Mouse (Mus musculus) forebrain, embryonic 15.5 days (tissue): Measurements from ENCODE around the gene Coq6. TPM values are rescaled to one million over a fixed set of nuclear protein-coding genes. Genes with fewer than 3 reads are reported as not detected.

Experiments used
- ATAC-seq: fragments of 200-750 bp; cut with Nextera tagmentation; replicated peaks from 2 replicates; pipeline ENCODE4 v1.8.0; 2017; ENCODE audit warnings: mild to moderate bottlenecking, moderate TSS enrichment, moderate library complexity
- H3K27ac ChIP-seq: fragments of 300-500 bp; sonication (generic); replicated peaks from 2 replicates; pipeline ENCODE4 v1.5.1; 2015; ENCODE audit warnings: mild to moderate bottlenecking, inconsistent platforms
- H3K27me3 ChIP-seq: fragments of 300-500 bp; sonication (generic); 2 replicates; pipeline ENCODE4 v1.6.1; 2015; ENCODE audit warnings: inconsistent platforms
- H3K36me3 ChIP-seq: fragments of 300-500 bp; sonication (generic); 2 replicates; pipeline ENCODE4 v1.6.1; 2015; ENCODE audit warnings: mild to moderate bottlenecking, inconsistent platforms
- H3K4me1 ChIP-seq: fragments of 300-500 bp; sonication (generic); 2 replicates; pipeline ENCODE4 v1.6.1; 2015; ENCODE audit warnings: inconsistent platforms
- H3K4me2 ChIP-seq: fragments of 300-500 bp; sonication (generic); replicated peaks from 2 replicates; pipeline ENCODE4 v1.6.1; 2015; ENCODE audit warnings: mild to moderate bottlenecking, inconsistent platforms
- H3K4me3 ChIP-seq: fragments of 300-500 bp; sonication (generic); 2 replicates; pipeline ENCODE4 v1.5.1; 2015; ENCODE audit warnings: mild to moderate bottlenecking, inconsistent platforms
- H3K9ac ChIP-seq: fragments of 300-500 bp; sonication (generic); replicated peaks from 2 replicates; pipeline ENCODE4 v1.6.1; 2015; ENCODE audit warnings: mild to moderate bottlenecking, inconsistent platforms
- H3K9me3 ChIP-seq: fragments of 300-500 bp; sonication (generic); 2 replicates; pipeline ENCODE4 v1.6.1; 2016; ENCODE audit warnings: inconsistent platforms
- WGBS: fragments of 180-500 bp; shearing (Covaris S2); methylation state at CpG from one replicate; pipeline ENCODE4 v1.1.7; 2015; ENCODE audit warnings: mixed read lengths; 5-methylcytosine and 5-hydroxymethylcytosine counted together
- polyA plus RNA-seq: library from polyadenylated mRNA; unstranded; fragments of >200 nt; fragmentation: Nextera tagmentation; extraction: Ambion mirVana; gene quantifications from 2 replicates; pipeline ENCODE4 v1.2.1, GENCODE M21; 2015

The Coq6 gene
- polyA plus RNA-seq, 1 experiment from 2014 or later, result 50.3 TPM

DNA sequence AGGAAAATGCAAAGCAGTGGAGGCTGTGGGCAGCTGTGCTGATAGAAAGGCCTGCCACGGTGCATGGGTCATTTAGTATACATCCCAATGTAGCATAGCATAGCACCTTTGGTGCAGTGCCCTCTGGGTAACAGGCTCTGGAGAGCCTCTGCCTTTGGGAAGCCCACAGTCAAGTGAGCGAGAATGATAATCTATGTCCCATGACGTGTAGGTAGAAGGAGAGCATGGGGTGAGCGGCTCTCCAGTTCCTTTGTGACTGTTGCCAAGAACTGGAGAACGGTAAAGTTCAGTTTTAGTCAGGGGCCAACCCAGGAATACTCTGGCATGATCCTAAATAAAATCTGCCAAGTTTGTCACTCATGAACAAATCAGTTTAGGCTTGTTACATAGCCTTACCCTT, 10.2 kb downstream of the Coq6 start:
- H3K4me3 ChIP-seq, result no peak overlapping the region
- no peak overlapping the region for H3K9ac ChIP-seq
- no peaks in the 10 kb centered on the region for H3K9me3 ChIP-seq
- no peaks in the 10 kb centered on the region for H3K4me1 ChIP-seq
- H3K27me3 ChIP-seq, result no peaks in the 10 kb centered on the region
- H3K36me3 ChIP-seq, result peaks cover 70% of the 10 kb centered on the region
- no peak overlapping the region for H3K4me2 ChIP-seq
- 96% methylated on average over 5 of the region's 5 CpGs for WGBS
- no peak for ATAC-seq
- H3K27ac ChIP-seq, result no peak overlapping the region

DNA sequence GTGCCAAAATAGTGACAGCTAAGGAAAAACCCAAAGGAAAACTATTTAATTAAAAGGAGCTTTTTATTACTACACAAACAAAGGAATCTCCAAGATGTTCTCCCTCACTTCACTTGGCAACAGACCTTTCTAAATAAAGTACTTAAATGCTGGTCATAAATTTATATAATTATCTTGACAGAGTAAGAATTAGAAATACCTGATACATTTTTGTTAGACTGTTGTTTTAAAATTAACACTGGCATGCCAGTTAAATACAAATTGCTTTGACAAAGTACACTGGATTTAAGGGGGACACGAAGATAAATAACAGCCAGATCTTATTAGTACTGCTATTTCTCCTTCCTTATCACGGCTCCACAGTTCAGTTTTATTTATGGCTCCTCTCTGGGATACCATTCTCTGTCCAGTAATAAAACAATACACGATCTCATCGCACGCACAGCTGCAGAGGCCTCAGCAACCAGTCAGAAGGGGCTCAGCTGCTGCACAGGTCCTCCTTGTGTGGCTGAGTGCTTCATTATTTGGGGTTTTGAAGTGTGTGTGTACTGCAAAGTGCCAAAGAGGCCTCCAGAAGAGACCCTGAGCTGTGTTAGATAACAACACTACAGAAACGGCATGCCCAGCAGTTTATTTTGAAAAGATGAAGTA, 12.5 kb downstream of the Coq6 start:
- no peak overlapping the region for H3K4me3 ChIP-seq
- WGBS, result 83% methylated on average over 6 of the region's 6 CpGs
- peaks cover 54% of the 10 kb centered on the region for H3K36me3 ChIP-seq
- H3K4me1 ChIP-seq, result no peaks in the 10 kb centered on the region
- no peaks in the 10 kb centered on the region for H3K9me3 ChIP-seq
- H3K9ac ChIP-seq, result no peak overlapping the region
- H3K27ac ChIP-seq, result no peak overlapping the region
- no peak overlapping the region for H3K4me2 ChIP-seq
- ATAC-seq, result no peak
- H3K27me3 ChIP-seq, result no peaks in the 10 kb centered on the region

- Histone ChIP-seq H3K4me3 (no peak overlapping the region), H3K9me3 (no peaks in the 10 kb centered on the region), H3K4me1 (no peaks in the 10 kb centered on the region), H3K27ac (no peak overlapping the region), H3K36me3 (peaks cover 2% of the 10 kb centered on the region; the same call in 1 of the 2 replicates), H3K27me3 (no peaks in the 10 kb centered on the region), H3K4me2 (no peak overlapping the region), H3K9ac (no peak overlapping the region)
- 89% methylated on average over 4 of the region's 4 CpGs for whole genome bisulfite sequencing
- ATAC-seq, result no peak
Observed at GRCm38 (mm10) chr12:84382369-84382768, 20.9 kb downstream of the Coq6 start.

- 65% methylated on average over 5 of the region's 5 CpGs for WGBS
- no peak overlapping the region for H3K27ac ChIP-seq
- H3K9me3 ChIP-seq, result no peaks in the 10 kb centered on the region
- no peak overlapping the region for H3K9ac ChIP-seq
- no peaks in the 10 kb centered on the region for H3K4me1 ChIP-seq
- H3K27me3 ChIP-seq, result no peaks in the 10 kb centered on the region
- no peaks in the 10 kb centered on the region for H3K36me3 ChIP-seq
- ATAC-seq, result no peak
- H3K4me2 ChIP-seq, result no peak overlapping the region
- H3K4me3 ChIP-seq, result no peak overlapping the region
Observed at GRCm38 (mm10) chr12:84384644-84385081, 23.2 kb downstream of the Coq6 start.

GRCm38 (mm10) chr12:84385408-84385807, 24.0 kb downstream of the Coq6 start:
- ATAC-seq, result no peak
- 90% methylated on average over 4 of the region's 4 CpGs for WGBS
- no peak overlapping the region for H3K9ac ChIP-seq
- H3K4me3 ChIP-seq, result no peak overlapping the region
- H3K27ac ChIP-seq, result no peak overlapping the region
- H3K9me3 ChIP-seq, result no peaks in the 10 kb centered on the region
- no peaks in the 10 kb centered on the region for H3K36me3 ChIP-seq
- H3K27me3 ChIP-seq, result no peaks in the 10 kb centered on the region
- no peak overlapping the region for H3K4me2 ChIP-seq
- no peaks in the 10 kb centered on the region for H3K4me1 ChIP-seq

DNA sequence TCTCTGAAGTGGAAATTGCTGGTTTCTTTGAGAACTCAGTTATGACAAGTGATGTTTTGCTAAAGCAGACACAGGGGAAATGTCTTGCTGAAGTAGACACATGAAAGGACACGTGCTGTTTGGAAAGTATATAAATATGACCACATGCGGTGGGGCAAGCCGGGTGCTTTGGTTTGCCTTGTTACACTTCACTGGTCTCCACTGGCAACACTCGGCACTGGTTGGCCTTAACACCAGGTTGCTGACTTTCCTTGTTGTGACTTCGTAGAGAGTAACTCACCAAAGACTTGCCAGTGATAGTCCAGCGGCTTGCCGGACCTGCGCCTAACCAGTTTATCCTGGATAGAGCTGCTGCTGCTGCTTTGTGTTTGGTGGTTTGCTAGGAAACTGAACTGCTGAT, 26.6 kb downstream of the Coq6 start:
- Histone ChIP-seq H3K4me2 (no peak overlapping the region), H3K27ac (no peak overlapping the region), H3K9ac (no peak overlapping the region), H3K27me3 (no peaks in the 10 kb centered on the region), H3K4me3 (no peak overlapping the region), H3K36me3 (no peaks in the 10 kb centered on the region), H3K9me3 (no peaks in the 10 kb centered on the region), H3K4me1 (no peaks in the 10 kb centered on the region)
- no peak for ATAC-seq
- WGBS, result 92% methylated on average over 8 of the region's 8 CpGs

DNA sequence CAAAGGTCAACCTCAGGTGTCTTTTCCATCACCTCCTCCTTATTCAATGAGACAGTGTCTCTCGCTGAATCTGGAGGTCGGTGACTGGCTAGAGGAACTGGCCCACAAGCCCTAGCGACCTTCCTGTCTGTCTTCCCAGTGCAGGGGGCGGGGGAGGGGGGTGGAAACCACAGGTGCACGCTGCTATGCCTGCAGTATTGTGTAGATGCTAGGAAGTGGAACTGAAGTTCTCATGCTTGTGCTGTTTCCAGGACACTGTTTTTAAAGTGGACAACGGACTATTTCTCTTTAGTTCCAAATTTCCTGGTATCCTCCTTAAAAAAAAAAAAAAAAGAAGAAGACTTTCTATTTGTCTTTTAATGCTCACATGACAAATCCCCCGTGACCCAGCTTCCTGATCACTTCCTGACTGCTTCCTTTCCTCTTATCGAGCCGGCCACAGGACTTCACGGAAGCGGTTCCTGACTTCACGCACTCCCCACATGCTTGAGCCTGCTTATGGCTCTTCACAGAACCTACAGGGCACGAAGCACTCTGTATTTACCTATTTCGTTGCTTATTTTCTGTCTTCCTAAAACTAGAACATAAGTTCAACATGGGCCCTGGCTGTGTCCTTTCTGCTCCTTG, 27.4 kb downstream of the Coq6 start:
- Histone ChIP-seq H3K9ac (no peak overlapping the region), H3K36me3 (no peaks in the 10 kb centered on the region), H3K4me2 (no peak overlapping the region), H3K4me1 (no peaks in the 10 kb centered on the region), H3K4me3 (no peak overlapping the region), H3K27me3 (no peaks in the 10 kb centered on the region), H3K27ac (no peak overlapping the region), H3K9me3 (no peaks in the 10 kb centered on the region)
- no peak for ATAC-seq
- 81% methylated on average over 14 of the region's 14 CpGs for WGBS

- no peak overlapping the region for H3K4me2 ChIP-seq
- H3K9ac ChIP-seq, result no peak overlapping the region
- H3K27me3 ChIP-seq, result no peaks in the 10 kb centered on the region
- no peak overlapping the region for H3K27ac ChIP-seq
- H3K4me3 ChIP-seq, result no peak overlapping the region
- H3K9me3 ChIP-seq, result no peaks in the 10 kb centered on the region
- H3K4me1 ChIP-seq, result no peaks in the 10 kb centered on the region
- no peaks in the 10 kb centered on the region for H3K36me3 ChIP-seq
- 90% methylated on average over 6 of the region's 6 CpGs for WGBS
- no peak for ATAC-seq
Observed at GRCm38 (mm10) chr12:84390336-84390735, 28.9 kb downstream of the Coq6 start.

DNA sequence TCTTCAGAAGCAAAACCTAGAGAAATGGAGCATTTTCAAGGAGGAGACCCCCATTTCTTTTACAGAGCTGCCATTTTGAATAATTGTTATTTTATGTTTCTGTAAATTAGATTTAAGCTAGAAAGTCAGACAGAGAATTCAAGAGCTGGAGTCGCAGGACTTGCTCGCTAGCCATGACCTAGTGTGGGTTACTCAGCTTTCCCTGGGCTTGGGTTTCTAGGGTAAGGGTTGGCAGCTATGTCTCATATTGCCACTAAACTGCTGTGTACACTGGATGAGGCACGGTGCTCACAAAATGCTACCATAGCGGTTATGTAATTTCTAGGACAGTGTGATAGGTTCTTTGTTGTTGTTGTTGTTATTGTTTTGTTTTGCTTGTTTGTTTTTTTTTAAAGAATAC, 31.2 kb downstream of the Coq6 start:
- no peak for ATAC-seq
- Histone ChIP-seq H3K4me2 (no peak overlapping the region), H3K9me3 (no peaks in the 10 kb centered on the region), H3K4me3 (no peak overlapping the region), H3K36me3 (no peaks in the 10 kb centered on the region), H3K27me3 (no peaks in the 10 kb centered on the region), H3K4me1 (no peaks in the 10 kb centered on the region), H3K27ac (no peak overlapping the region), H3K9ac (no peak overlapping the region)
- WGBS, result 97% methylated on average over 4 of the region's 4 CpGs

DNA sequence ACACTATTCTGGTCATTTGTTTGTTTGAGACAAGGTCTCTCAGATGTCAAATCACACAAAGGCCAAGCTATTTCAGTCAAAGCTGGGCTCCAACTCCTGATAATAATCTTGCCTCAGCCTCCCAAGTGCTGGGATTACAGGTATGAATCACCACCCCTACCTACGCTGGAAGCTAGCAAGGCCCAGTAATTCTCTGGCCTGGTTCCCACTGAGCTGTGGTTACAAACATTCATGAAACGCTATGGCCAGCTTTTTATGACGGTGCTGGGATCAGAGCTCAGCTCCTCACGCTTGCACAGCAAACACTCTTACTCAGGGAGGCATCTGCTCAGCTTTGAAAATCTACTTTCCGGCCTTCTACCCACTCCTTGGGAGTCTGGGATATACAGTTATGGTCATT, 32.4 kb downstream of the Coq6 start:
- Histone ChIP-seq H3K27ac (no peak overlapping the region), H3K4me3 (no peak overlapping the region), H3K9me3 (no peaks in the 10 kb centered on the region), H3K4me1 (no peaks in the 10 kb centered on the region), H3K4me2 (no peak overlapping the region), H3K36me3 (no peaks in the 10 kb centered on the region), H3K9ac (no peak overlapping the region), H3K27me3 (no peaks in the 10 kb centered on the region)
- ATAC-seq, result no peak
- WGBS, result 85% methylated on average over 5 of the region's 5 CpGs

DNA sequence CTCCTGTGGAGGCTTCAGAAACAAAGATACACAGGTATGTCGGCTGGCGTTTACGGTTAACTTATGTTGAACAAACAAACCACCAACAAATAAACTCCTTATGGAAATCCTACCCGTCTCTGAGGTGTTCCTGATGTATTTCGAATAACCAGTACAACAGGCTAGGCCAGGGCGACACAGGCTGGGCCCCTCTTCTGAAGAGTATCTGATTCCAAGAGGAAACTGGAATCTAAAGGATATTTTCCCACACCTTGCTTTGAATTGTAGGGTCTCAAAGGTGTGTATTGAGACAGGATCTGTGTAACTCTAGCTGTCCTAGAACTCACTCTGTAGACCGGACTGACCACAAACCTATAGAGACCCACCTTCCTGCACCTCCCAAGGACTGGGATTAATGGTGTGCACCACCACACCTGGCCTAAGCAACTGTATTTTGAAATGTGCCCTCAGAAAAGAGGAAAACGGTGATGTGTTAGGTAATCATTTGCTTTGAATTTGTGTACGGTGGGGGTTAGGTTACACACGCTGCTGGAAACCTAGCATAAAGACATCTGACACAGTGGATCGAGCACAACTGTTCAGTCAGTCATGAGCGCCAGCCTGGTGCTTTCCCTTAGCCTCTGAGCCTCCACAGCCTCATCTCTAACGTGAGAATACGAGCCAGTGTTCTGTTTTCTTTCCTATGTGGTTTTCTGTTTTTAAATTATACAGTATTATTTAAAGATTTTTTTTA, 35.7 kb downstream of the Coq6 start:
- WGBS, result 88% methylated on average over 14 of the region's 14 CpGs
- H3K36me3 ChIP-seq, result no peaks in the 10 kb centered on the region
- H3K4me1 ChIP-seq, result no peaks in the 10 kb centered on the region
- no peak for ATAC-seq
- H3K4me3 ChIP-seq, result no peak overlapping the region
- no peaks in the 10 kb centered on the region for H3K27me3 ChIP-seq
- no peak overlapping the region for H3K4me2 ChIP-seq
- H3K9ac ChIP-seq, result no peak overlapping the region
- H3K27ac ChIP-seq, result no peak overlapping the region
- H3K9me3 ChIP-seq, result no peaks in the 10 kb centered on the region

DNA sequence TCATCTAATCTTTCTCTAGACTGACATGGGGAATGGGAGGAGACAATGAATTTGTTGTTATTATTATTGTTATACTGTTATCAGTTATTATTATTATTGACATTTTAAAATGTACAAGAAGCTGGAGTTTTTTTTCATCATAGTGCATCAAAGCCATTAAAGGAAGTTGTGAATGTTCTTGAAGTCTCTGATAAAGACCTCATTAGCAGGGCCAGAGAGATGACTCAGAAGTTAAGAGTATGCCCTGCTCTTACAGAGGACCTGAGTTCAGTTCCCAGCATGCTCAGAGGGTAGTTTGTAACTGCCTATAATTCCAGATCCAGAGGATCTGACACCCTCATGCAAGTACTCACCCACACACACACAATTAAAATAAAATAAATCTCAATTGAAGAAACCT, 36.2 kb downstream of the Coq6 start:
- ATAC-seq, result no peak
- no peak overlapping the region for H3K27ac ChIP-seq
- no peak overlapping the region for H3K4me3 ChIP-seq
- H3K9me3 ChIP-seq, result no peaks in the 10 kb centered on the region
- no peaks in the 10 kb centered on the region for H3K4me1 ChIP-seq
- H3K36me3 ChIP-seq, result no peaks in the 10 kb centered on the region
- H3K27me3 ChIP-seq, result no peaks in the 10 kb centered on the region
- no peak overlapping the region for H3K4me2 ChIP-seq
- H3K9ac ChIP-seq, result no peak overlapping the region
